Mouse (Mus musculus): Measurements from ENCODE around the gene Mrpl1. TPM values are rescaled to one million over a fixed set of nuclear protein-coding genes. Genes with fewer than 3 reads are reported as not detected.

Mrpl1 gene
- total RNA-seq (2021), result 10 to 100 TPM; 15.8 to 17.3 TPM

DNA sequence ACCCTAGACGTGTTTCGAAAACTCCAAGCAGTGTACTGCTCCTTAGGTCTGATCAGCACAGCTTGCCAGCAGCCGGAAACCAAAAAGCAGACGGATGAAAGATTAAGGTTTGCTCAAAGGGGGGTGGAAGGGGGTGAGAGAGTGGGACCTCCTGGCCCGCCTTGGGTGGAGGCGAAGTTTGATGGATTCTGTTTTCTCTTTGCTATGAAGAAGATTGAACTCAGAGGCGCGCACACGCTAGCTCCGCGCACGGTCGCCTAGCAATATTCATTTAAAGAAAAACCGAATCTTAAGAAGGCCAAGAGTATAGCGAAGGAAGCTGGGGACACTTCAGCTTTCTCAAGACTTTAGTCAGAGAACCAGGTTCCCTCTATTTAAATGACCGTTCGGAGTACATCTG, at the start of gene Mrpl1:
Gene Mrpl1 (plus strand): TSS at position 35 of the 400 bp plus-strand sequence.
- DNase-seq, result peak in 1 of 2 experiments; percentile 22

DNA sequence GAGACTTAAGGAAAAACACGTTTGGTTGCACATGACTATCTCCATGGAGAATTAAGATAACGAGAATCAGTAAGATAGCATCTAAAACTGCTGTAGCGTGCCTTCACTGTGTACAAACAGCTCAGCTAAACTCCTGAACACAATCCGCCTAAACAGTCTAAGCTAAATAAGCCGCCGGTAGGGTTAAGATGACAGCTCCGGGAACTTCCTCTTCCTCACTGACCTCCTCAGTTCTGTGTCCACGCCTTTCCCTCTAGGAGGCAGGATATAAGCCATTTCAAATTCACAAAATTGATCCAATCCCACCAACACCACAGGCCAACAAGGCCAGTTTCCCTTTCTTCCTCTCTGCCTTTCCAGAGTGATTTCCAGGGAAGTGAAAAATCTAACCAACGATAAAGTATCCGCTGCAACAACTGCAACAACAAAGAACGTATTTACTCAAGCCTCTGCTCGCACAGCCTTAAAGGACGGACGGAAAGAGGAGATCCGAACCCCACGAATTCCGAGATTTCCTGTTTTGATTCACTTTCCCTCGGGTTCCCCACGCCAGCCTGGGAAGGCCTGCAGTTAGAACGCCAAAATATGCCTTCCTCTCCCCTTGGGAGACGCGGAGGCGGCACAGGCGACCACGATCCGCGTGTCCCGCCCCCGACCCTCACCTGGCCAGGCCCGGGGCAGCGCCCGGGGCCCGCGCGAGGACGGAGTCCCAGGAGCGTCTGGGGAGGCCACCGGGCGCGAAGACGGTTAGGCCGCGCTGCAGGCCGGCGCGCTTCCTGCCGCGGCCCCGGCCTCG, 48.6 kb upstream of the Mrpl1 start:
- DNase-seq, result peak in 1 of 2 experiments; percentile 26

DNA sequence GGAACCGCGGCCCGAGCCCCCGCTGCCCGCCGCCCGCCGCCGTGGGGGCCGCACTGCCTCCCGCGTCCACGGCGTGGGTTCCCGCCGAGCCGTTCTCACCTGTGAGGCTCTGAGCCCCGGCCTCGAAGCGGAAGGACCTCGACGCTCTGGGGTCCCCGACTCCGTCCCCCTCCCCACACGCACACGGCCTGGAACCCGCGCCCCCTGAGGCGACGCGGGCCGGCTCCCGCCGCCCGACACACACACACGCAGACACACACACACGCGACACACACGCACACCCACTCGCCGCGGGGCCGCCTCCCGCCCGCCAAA, 48.1 kb upstream of the Mrpl1 start:
- DNase-seq, result no peak

DNA sequence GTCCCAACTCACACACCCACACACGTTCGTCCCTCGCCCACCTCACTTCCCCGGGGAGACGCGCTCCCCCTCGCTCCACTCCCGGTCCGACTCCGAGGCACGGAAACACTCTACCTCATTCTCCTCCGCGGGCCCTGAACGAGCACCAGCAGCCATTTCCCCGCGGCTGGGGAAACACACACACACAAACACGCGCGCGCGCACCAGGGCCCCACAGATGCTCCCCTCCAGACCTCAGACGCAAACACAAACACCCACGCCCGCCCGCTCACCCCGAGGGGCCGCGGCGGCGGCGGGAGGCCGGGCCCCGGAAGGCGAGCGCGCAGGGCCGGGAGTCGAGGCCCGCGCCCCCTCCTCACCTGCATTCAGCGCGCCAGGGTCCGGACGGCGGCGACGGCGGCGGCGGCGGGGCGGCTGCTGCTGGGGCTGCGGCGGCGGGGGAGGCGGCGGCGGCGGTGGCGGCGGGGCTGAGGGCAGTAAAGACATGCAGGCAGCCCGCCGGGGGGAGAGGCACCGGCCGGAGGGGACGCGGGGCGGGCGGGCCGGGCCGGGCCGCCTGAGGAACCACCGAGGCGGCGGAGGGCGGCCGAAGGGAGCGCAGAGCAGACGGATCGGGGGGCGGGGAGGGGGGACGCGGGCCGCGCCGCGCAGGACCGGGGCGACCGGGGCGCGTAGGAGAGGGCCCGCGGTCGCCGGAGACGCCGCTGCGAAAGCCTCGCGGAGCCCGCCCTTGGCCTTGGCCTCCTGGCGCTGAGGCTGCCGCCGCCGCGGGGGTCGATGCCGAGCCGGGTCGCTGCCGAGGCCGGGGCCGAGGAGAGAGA, 47.5 kb upstream of the Mrpl1 start:
- peak; percentile 60 to 66 for DNase-seq

DNA sequence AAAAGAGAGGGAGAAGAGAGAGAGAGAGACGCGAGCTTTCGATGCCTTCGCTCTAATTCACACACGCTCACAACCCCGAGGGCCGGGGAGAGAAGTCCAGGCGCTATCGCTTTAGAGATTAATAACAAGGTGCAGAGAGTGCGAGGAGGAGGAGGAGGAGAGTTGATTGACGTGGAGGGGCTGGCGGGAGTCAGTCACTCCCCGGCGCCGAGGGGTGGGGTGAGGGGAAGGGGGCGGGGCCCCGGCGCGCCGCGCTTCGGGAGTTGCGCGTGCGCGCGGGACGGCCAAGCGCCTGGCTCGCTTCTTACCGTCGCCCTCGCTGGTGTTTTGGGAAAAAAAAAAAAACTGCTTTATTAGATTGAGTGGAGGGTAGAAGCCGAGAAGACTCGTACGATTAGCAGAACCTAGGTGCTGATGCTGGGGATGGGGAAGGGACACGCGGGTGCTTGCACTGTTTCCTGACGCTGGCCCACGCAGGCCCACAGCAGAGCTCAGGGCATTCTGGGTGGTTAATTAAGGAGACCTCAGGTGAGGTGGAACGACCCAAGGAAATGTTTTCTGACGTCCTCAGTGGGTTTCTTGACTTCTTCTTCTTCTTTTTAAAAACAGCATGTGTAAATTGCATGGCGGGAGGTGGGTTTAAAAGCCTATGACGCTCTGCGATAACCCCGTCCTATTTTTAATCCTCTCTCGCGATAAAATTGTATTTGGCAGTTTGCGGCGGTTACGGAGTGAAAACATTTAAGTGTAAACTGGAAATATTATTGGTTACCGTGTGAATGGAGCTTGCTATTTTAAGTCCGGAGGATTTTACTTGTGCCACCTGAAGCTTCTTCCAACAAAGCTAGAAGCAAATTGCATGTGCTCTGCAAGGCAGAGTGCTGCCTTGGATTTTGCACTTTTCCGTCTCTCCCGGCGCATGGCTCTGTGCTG, 46.6 kb upstream of the Mrpl1 start:
- peak; percentile 71 to 80 for DNase-seq

DNA sequence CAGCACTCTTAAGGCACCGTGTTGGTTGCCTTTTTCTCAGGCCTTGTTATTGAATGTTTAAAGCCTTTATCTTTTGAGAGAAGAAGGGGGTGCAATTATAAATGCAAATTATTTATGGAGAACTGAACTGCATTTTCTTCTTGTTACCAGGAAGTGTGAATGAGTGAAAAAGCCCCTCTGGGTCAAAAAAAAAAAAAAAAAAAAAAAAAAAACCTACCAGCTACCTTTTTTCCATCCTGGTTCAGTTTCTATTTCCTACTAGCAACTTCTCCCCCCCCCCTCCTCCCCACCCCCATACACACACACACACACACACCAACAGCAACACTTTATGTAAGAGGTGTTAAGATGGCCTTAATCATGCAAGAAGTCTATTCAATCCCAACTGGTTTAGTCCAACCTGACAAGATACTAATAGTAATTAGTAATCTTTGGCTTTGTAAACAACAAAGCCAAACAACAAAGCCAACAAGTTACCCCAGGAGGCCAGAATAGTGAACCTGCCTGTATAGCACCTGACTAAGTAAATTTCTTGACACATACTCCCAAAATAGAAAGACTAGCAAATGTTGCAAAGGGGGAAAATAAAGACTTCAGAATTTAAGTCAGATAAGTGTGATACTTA, 45.8 kb upstream of the Mrpl1 start:
- no peak for DNase-seq

DNA sequence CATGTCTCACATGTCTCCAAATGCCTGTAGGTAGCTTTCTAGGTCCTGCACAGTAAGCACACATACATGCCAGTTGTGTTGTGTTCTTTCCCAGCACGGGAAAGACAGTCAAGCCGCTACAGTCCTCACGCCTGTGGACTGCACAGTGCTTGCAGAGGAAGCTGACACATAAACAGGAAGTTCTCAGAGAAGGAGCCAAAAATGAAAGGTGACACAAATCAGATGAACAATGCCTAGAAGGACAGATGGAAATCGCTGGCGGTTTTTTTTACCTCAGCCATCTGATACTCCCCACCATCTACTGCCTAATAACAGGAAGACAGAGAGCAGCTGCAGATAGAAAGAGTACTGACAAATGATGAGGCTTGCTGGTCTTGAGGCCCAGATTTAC, 45.3 kb upstream of the Mrpl1 start, which contains the start of gene Cnot6l:
Gene Cnot6l (minus strand): TSS at position 151 of the 391 bp plus-strand sequence.
- DNase-seq, result no peak

DNA sequence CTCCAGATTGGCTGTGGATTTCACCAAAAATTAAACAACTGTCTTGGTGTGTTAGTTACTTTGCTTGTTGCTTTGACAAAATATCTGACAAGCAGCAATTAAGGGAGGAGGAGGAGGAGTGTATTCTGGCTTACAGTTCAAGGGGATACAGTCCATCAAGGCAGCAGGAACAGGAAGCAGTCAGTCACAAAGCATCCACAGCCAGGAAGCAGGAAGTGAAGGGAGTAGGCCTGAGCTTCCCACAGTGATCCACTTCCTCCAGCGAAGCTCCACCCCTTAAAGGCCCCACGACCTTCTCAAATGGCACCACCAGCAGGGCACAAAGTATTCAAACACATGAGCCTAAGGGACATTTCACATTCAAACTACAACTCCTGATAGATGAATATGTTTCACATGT, 42.5 kb upstream of the Mrpl1 start:
- DNase-seq, result no peak

DNA sequence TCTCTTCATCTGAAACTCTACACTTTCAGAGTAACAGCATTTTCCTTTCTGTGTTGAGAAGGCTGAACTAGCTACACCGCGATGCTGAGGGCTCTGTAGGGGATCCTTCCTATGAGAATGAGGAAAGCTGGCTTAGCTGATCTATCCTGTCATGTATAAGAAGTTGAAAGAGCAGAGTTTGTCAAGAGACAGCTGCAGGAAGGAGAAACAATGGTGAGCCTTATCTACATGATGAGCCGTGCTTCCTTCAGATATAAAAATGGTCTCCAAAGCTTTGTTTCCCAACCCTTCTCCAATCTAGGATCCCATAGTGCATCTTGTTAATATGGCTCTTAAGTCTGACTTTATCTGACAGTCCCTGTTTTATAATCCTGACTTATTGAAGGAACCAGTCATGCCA, 38.9 kb upstream of the Mrpl1 start:
- DNase-seq, result no peak

DNA sequence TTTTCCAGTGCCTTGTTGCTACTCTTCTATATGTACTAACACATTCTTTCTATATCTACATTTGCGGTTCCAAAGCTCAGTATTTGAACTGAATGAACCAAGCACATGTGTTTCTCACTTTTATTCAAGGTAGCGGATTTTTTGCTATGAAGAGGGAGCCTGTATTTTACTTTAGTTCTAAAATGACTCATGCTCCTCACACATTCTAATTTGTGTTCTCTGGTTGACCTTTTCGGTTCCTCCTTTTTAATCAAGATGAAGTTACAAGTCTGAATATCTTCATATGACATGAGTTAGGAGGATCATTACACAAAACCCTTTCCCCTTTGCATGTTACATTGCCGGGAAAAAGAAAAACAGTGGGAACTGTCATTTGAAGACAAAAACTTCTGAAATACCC, 37.5 kb upstream of the Mrpl1 start:
- no peak for DNase-seq

DNA sequence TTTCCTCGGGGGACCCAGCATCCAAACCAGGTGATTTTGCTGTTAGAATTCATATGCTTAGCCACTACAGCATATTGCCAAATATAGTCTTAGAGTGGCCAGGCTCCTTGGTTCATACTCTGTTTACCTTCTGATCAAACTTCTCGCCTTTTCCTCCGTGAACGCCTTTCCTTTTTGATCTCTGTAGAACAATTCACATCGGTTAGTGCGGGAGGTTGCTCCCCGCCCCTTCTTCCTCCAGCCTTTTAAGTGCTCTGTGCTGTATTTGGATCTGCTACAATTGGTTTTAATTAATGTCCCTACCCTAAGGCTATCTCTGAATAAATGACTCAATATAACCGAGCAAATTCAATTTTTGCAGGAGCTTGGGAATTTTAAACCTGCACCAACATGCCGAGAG, 33.2 kb upstream of the Mrpl1 start:
- DNase-seq, result no peak

DNA sequence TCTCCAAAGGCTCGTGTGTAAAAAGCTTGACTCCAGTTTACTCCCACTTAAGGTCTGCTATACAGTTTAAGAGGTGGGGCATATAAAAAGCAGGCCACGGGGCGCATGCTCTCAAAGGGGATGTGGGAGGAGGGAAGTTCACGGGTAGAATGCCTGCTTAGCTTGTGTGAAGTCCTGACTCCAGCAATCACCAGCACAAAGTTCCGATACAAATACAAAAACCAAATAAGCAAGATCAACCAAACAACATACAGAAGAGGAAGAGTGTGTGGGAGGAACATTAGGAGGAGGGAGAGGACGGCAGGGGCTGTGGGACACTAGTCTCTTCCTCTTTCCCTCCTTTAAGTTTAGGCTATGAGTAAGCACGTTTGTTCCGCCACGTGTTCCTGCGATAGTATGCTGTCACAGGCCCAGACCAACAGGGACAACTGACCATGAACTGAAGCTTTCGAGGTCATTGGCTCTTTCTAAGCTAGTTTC, 32.4 kb upstream of the Mrpl1 start:
- DNase-seq, result no peak

DNA sequence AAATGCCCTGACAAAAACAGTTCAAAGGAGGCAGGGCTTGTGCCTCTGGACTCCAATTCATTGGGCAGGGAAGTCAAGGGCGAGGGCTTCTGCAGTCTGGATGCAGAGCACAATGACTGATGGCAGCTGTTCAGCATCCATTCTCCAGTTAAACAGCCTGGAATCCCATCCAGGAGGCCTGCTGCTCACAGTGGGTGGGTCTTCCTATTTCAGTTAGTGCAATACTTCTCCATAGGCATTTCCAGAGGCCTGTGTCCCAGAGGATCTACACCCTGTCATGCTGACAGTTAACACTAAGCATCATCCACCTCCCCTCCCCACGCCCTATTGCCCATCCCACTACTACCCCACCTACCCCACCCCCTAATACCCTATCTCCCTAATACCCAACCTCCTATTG, 26.1 kb upstream of the Mrpl1 start:
- DNase-seq, result no peak

DNA sequence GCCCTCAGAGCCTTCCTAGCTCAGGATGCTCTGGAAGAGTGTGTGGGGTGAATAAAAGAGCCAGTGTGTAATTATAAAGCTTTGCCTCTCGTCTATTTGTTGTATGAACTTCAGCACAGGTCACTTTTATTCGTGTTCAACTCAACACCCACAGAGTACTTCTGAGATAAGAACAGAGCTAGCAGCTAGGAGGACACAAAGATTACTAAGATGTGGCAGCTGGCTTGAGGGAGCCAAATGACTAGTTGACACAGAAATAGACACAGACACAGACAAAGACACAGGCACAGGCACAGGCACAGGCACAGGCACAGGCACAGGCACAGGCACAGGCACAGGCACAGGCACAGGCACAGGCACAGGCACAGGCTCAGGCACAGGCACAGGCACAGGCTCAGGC, 25.3 kb upstream of the Mrpl1 start:
- DNase-seq, result no peak

DNA sequence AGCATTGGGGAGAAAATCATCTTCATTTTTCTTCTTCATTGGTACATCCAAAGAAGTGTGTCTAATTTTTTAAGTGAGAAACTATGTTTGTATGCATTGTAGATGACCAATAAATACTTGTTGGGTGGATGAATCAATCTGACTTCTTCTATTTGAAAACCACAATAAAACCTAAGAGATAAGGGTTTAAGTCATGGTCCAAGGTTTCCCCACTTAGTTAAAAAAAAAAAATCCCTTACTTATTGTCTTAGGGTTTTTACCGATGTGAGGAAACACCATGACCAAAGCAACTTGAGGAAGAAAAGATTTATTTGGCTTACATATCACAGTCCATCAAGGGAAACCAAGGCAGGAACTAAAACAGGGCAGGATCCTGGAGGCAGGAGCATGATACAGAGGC, 19.5 kb upstream of the Mrpl1 start:
- DNase-seq, result no peak

DNA sequence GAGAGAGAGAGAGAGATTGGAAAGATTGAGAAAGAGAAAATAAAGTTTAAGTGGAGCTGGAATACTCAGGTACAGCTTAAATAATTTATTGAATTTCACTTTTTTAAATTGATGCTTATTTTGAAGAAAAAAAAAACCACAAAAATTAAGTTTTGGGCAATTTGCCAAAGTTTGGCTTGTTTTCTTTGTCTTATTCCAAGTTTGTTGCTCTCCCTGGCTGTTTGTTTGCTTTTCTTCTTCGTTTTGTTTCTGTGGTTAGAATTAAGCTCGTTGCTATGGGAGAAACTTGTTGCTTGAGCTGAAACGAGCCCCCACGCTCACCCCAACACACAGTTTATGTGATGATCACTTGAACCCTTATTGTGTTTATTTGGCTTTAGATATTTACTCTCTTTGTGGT, 18.0 kb upstream of the Mrpl1 start:
- DNase-seq, result no peak

DNA sequence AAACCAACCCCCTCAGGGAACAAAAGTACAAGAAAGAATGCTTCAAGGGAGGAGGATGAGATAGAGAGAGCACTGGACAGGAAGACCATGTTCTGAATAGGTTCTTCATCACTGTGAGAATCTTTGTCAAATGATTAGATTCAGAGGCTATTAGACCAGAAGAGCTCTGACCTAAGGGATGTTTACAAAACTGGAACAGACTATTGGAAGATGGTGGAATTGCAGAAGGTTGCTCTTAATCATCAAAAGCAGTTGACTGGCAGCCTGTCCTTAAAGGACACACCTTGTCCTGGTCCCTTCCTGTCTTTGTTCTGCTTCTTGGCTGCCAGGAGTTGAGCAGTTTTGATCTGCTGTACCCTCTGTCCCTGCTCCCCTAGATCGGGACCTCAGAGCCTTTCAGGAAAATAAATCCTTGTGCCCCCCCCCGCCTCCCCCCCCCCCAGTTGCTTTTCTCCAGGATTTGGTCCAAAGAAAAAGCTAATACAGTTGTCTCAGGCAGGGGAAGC, 12.7 kb upstream of the Mrpl1 start:
- DNase-seq, result no peak

DNA sequence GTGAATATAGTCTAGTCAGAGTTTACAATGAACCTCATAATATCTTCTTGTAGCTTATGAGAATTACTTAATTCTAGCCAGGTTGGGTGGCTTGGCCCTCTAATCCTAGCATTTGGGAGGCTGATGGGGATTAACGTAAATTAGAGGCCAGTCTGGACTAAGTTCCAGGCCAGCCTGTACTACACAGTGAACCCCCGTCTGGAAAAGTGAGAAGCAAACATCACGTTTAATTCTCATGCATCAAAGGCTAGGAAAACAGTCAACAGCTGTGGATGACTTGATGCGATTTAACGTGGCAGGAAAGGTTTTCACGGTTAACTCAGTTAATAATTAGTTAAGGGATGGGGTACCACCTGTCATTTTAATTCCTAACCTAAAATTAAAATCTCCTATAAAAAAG, 11.0 kb upstream of the Mrpl1 start:
- no peak for DNase-seq

DNA sequence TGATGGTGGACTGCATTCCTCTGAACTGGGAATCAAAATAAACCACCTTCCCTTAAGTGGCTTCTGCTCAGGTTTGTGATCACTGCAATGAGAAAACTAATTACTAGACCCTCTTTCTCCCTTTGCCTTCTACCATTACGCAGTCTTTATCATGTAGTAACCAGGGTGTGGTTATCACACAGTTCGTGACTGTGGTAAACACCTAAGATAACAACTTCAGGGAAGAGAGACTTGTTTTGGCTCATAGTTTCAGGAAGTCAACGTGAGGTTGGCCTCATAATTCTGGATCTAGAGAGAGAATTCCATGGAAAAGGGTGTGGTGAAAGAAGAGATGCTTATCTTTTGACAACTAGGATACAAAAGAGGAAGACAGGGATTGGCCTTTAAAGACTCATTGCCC, 9.0 kb upstream of the Mrpl1 start:
- no peak for DNase-seq

DNA sequence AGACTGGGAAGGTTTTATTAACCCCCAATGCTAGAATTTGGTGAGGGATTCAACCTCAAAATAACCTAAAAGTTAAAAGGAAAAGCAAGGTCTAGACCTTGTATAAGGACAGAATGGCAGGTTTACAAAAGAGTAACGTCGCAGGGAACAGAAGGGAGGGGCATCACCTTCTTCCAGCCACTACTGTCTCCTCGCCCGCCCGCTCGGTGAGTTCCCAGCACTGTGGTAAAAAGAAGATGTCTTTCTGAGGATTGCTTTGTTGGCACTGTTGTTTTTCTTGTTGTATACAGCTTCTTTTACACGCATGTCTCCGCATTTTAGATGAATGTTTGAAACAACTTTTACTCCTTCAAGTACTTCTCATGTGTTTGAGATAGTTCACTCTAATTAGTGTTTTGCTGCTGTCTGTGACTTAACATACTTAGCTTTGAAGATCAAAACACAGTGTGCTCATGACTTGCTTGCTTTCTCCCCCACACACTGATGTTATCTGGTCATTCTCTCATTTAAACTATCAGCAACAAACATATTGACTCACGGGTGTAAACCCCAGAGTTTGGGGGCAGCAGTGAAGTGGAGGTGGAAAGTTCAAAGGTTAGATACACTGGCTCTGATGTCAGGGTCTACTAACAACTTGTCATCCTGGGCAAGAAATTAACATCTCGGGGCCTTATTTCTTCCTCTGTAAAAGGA, 7.7 kb upstream of the Mrpl1 start:
- no peak for DNase-seq

DNA sequence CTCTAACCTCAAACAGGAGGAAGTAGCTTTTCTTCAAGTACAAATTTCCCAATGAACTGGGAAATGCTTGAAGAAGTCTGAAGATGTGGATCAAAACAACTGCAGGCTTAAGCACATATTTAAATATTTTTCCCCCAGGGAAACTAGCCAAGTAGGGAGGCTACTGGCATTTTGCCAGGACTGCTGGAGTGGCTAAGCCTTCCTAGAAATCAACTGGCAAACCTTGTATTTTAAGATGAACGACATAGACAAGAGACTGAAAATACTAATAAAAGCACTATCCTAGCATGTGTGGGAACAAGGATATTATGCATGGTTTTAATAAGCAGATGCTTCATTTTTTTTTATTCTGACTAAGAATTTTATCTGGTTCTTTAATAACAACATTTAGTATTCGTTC, 2.4 kb upstream of the Mrpl1 start:
- no peak for DNase-seq
